Mouse (Mus musculus): Measurements from ENCODE around the gene Zbtb44. TPM values are rescaled to one million over a fixed set of nuclear protein-coding genes. Genes with fewer than 3 reads are reported as not detected.

Zbtb44 gene
- polyA plus RNA-seq, 1 experiment from 2014 or later, result 10.2 TPM

DNA sequence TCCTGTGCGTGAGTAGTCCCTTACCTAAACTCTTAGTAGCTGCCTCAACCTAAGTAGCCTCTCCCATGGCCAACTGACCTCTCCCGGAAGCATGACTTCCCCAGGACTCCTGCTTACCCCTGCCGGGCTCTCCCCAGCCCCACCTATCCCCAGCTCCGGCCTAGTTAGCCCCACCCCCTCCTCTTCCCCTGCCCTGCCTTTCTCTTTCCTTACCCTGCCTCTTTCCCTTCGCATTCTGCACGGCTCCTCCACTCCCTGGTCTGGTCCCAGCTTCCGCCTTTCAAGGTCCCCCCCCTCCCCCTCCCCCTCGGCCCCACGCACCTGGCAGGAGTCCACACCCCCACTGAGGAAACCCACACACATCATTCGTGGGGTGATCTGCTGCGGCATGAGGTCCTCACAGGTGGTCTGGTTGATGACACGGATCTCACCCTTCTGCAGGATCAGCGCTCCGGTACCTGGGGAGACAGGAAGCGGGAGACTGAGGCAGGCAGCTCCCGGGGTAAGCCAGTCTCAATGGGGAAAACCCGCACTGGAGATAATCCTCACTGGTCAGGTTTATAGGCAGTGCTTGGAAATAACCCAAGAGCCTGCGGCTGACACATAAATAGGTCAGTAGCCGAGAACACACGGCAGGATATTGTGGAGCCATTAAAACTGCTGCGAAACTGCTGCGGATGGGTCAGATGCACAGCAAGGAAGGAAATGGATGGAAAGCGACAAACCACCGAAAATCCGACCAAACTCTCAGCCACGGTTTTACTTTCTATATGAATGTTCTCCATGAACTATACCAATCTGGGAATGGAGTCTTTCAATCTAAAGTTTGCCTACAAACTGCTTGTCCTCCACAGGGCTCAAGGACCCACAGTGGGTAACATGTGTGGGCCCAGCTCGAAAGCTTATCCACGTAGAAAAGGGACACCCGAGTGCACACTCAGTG is 59.9 kb downstream of the Zbtb44 start:
- WGBS (ENCODE audit: insufficient replicate concordance), result 56% methylated on average over 29 of the region's 29 CpGs
- H3K9me3 ChIP-seq (replicated peaks), result no peaks in the 10 kb centered on the region

GRCm38 (mm10) chr9:31091162-31091581 is 60.7 kb downstream of the Zbtb44 start:
- Histone ChIP-seq H3K4me1 (0 out of 2 replicates have a peak, but pooled peaks cover 2% of the 10 kb centered on the region), H3K27ac (no peak overlapping the region), H3K4me3 (no peak overlapping the region), H3K9ac (no peak overlapping the region), H3K27me3 (replicated peaks) (peaks cover 9% of the 10 kb centered on the region; the same call in 1 of the 2 replicates), H3K9me3 (replicated peaks) (no peaks in the 10 kb centered on the region), H3K4me2 (no peak overlapping the region), H3K36me3 (no peaks in the 10 kb centered on the region)
- 85% methylated on average over 10 of the region's 10 CpGs for WGBS (ENCODE audit: insufficient replicate concordance)
- ATAC-seq, result no peak

More for the DNA sequence above, 59.9 kb downstream of the Zbtb44 start:
- H3K36me3 ChIP-seq, result no peaks in the 10 kb centered on the region
- ATAC-seq, result no peak
- no peak overlapping the region for H3K4me2 ChIP-seq
- 0 out of 2 replicates have a peak, but pooled peaks cover 3% of the 10 kb centered on the region for H3K4me1 ChIP-seq
- H3K9ac ChIP-seq, result no peak overlapping the region
- no peak overlapping the region for H3K27ac ChIP-seq
- peaks cover 17% of the 10 kb centered on the region for H3K27me3 ChIP-seq (replicated peaks)
- no peak overlapping the region for H3K4me3 ChIP-seq

DNA sequence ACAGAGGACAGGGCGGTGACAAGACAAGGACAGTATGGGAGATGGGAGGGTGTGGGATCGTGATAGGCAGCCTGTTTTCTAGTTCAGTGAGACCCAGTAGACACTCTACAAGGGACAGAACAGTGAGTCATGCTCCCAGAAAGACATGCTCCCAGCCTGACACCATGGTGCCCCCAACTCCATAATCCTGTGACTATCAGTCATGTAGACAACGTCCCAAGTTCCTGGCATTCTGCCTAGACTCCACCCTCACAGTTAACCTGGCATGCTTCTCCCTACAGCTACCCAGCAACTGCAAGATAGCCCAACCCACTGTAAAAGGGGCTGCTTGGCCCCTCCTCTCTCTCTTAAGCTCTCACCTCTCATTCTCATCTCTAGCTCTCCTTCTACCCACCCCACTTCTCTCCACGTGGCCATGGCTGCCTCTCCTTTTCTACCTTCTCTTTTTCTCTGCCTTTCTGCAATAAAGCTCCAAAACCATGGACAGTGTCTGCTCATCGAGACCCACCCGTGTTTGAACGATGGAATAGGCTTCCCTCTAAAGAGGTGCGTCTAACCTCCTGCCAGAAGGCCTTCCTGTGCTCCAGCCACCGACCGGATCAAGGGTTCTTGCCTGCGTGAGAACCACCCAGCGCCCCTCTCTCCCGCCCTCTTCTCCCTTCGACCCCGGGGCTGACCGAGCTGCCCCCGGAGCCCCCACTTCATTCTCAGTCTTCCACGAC is 61.8 kb downstream of the Zbtb44 start:
- no peak overlapping the region for H3K4me3 ChIP-seq
- 75% methylated on average over 18 of the region's 18 CpGs for WGBS (ENCODE audit: insufficient replicate concordance)

DNA sequence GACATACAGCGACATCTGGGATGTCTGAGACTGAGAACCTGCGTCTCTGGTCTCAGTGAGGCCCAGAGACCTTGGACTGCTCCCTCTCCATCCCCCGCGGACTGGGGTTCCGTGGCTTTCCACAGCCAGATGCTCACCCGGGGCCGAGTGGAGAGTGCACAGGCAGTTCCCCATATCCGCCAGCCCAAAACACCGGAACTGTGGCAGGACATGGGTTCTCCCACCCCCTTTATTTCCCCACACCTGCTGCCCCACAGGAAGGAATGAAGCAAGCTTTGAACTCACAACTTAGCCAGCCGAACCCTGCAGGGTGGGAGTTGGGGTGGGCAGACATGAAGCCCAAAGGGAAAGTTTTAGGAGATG is 62.4 kb downstream of the Zbtb44 start:
- no peaks in the 10 kb centered on the region for H3K36me3 ChIP-seq
- ATAC-seq, result no peak
- H3K27me3 ChIP-seq (replicated peaks), result 0 out of 2 replicates have a peak, but pooled peaks cover 5% of the 10 kb centered on the region
- H3K4me2 ChIP-seq, result no peak overlapping the region
- H3K9me3 ChIP-seq (replicated peaks), result no peaks in the 10 kb centered on the region
- no peak overlapping the region for H3K4me3 ChIP-seq
- WGBS (ENCODE audit: insufficient replicate concordance), result 76% methylated on average over 10 of the region's 10 CpGs
- no peaks in the 10 kb centered on the region for H3K4me1 ChIP-seq
- no peak overlapping the region for H3K9ac ChIP-seq
- no peak overlapping the region for H3K27ac ChIP-seq

More for the DNA sequence above, 61.8 kb downstream of the Zbtb44 start:
- H3K4me1 ChIP-seq, result no peaks in the 10 kb centered on the region
- H3K27me3 ChIP-seq (replicated peaks), result 0 out of 2 replicates have a peak, but pooled peaks cover 9% of the 10 kb centered on the region
- ATAC-seq, result no peak
- H3K9me3 ChIP-seq (replicated peaks), result no peaks in the 10 kb centered on the region
- H3K9ac ChIP-seq, result no peak overlapping the region
- no peak overlapping the region for H3K27ac ChIP-seq
- no peaks in the 10 kb centered on the region for H3K36me3 ChIP-seq
- H3K4me2 ChIP-seq, result no peak overlapping the region

DNA sequence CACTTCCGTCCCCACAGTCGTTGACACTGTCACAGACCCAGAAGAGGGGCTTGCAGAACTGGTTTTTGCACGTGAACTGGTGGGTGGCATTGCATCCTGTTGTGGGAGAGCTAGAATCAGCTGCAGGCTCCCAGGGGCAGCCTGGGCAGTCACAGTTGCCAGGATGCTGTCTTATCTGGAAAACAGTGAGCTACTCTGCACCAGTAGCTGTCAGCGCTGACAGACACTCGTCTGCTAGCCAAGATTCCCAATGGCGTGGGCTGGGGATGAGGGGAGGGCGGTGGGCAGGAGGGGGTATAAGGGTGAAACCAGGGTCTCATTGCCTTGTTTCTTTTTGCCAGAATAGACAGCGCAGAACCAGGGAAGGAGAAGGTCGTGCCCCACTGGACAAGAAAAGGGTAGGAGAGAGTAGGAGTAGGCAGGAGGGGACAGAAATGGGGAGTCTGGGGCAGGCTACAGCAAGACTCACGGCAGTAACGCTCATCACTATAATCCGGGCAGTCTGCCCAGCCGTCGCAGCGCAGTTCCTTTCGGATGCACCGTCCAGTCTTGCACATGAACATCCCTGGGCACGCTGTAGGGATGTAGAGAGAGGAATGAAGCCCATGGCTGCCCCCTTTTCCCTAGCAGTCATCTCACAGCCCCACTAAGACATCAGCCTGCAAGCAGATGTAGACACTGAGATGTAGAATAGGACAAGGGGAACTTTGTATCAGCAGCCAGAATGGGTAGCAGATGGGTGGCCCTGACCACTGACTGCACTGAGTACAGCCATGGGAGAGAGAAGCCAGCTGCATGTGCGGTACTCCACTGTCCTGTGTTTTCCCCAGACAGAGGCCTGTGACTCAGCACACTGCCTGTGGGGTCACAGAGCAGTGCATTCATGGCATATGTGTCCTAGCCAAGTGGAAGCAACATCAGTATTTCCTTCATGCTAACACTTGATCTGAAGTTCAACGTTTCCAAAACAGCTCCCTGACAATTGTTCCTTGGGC is 66.9 kb downstream of the Zbtb44 start:
- H3K27ac ChIP-seq, result no peak overlapping the region
- H3K4me3 ChIP-seq, result no peak overlapping the region
- ATAC-seq, result no peak
- no peaks in the 10 kb centered on the region for H3K4me1 ChIP-seq
- H3K9ac ChIP-seq, result no peak overlapping the region
- H3K4me2 ChIP-seq, result no peak overlapping the region
- no peaks in the 10 kb centered on the region for H3K27me3 ChIP-seq (replicated peaks)
- WGBS (ENCODE audit: insufficient replicate concordance), result 73% methylated on average over 20 of the region's 20 CpGs
- H3K9me3 ChIP-seq (replicated peaks), result no peaks in the 10 kb centered on the region
- no peaks in the 10 kb centered on the region for H3K36me3 ChIP-seq

DNA sequence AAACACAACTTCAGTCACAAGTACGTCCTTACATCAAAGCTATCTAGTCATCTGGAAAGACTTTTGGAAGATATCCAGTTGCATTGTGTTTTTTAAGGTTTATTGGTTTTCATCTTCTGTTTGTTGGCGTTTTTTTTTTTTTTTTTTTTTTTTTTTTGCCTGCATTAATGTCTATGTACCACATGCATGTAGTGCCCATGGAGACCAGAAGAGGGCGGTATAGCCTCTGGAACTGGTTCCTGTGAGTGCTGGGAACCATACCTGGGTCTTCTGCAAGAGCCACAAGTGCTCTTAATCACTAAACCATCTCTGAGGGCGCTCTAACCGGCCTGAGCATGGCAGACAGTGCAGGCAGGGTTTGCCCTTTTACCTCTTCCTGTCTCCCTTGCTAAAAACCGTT is 67.7 kb downstream of the Zbtb44 start:
- WGBS (ENCODE audit: insufficient replicate concordance), result 60% methylated on average over 6 of the region's 6 CpGs
- H3K4me2 ChIP-seq, result no peak overlapping the region
- H3K4me3 ChIP-seq, result no peak overlapping the region
- H3K9ac ChIP-seq, result no peak overlapping the region
- no peak for ATAC-seq
- H3K36me3 ChIP-seq, result no peaks in the 10 kb centered on the region
- no peaks in the 10 kb centered on the region for H3K9me3 ChIP-seq (replicated peaks)
- no peaks in the 10 kb centered on the region for H3K4me1 ChIP-seq
- H3K27ac ChIP-seq, result no peak overlapping the region
- H3K27me3 ChIP-seq (replicated peaks), result no peaks in the 10 kb centered on the region

DNA sequence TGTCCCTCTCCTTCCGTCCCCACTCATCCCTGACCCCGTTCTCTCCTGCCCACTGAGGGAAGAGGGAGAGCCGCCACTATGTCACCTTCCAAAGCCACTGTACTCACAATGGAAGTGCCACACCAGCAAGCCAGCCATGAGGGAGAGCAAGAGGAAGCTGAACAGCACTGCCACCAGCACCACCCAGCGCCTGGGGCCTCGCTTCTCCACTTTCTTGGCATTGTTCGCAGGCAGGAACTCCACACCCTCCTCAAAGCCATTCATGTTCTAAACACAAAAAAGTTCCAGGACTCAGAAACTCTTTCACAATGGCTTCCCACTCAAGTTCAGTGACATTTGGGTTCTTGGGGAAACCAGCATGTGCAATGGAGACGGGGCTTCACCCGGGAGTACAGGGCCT is 78.0 kb downstream of the Zbtb44 start:
- Histone ChIP-seq H3K4me1 (no peaks in the 10 kb centered on the region), H3K9ac (no peak overlapping the region), H3K27ac (no peak overlapping the region), H3K4me3 (no peak overlapping the region), H3K27me3 (replicated peaks) (0 out of 2 replicates have a peak, but pooled peaks cover 3% of the 10 kb centered on the region), H3K4me2 (no peak overlapping the region), H3K9me3 (replicated peaks) (no peaks in the 10 kb centered on the region), H3K36me3 (no peaks in the 10 kb centered on the region)
- no peak for ATAC-seq
- WGBS (ENCODE audit: insufficient replicate concordance), result 80% methylated on average over 8 of the region's 8 CpGs

DNA sequence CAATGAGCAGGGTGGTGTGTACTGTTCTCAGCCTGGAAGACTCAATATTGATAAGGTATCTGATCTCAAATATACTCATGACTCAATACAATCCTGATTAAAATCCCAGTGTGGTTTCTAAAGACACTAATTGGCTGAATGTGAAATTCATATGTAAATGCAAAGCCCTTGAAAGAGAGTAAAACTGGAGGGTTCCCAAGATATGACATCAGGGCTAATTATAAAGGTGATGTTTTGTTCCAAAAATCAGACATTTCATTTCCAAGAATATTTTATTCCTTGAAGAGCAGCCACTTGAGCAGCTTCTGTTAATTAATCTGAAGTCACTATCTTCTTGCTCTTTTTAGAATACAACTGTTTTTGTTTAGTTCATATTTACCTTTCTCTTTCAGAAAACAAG is 85.1 kb downstream of the Zbtb44 start:
- ATAC-seq, result no peak
- H3K4me1 ChIP-seq, result no peaks in the 10 kb centered on the region
- H3K9me3 ChIP-seq (replicated peaks), result no peaks in the 10 kb centered on the region
- H3K27me3 ChIP-seq (replicated peaks), result no peaks in the 10 kb centered on the region
- no peak overlapping the region for H3K27ac ChIP-seq
- H3K36me3 ChIP-seq, result no peaks in the 10 kb centered on the region
- no peak overlapping the region for H3K4me2 ChIP-seq
- no peak overlapping the region for H3K4me3 ChIP-seq
- H3K9ac ChIP-seq, result no peak overlapping the region

DNA sequence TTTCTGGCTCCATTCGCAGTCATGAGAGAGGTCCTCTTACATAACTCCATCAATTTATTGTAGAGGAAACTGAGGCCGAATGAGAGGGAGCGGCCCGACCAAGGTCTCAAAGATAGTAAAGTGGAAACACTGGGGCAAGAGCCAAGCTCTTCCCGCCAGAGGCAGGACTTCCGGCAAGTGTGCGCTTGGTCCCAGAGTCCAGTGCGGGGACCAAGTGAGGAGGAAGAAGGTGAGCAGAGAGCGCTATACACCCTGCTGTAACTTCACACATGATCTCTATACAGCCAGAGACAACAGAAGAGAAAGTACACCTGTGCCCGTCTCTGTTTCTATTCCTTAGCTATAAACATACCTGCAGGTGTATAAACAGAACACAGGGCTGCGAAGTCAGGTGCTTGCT is 86.6 kb downstream of the Zbtb44 start:
- Histone ChIP-seq H3K36me3 (no peaks in the 10 kb centered on the region), H3K4me3 (no peak overlapping the region), H3K9ac (no peak overlapping the region), H3K4me1 (no peaks in the 10 kb centered on the region), H3K27me3 (replicated peaks) (no peaks in the 10 kb centered on the region), H3K4me2 (no peak overlapping the region), H3K9me3 (replicated peaks) (no peaks in the 10 kb centered on the region), H3K27ac (no peak overlapping the region)
- 78% methylated on average over 11 of the region's 11 CpGs for WGBS (ENCODE audit: insufficient replicate concordance)
- ATAC-seq, result no peak

GRCm38 (mm10) chr9:31117488-31117887 is 87.0 kb downstream of the Zbtb44 start:
- H3K4me3 ChIP-seq, result no peak overlapping the region
- H3K9ac ChIP-seq, result no peak overlapping the region
- no peaks in the 10 kb centered on the region for H3K4me1 ChIP-seq
- no peaks in the 10 kb centered on the region for H3K9me3 ChIP-seq (replicated peaks)
- no peaks in the 10 kb centered on the region for H3K36me3 ChIP-seq
- WGBS (ENCODE audit: insufficient replicate concordance), result 72% methylated on average over 6 of the region's 6 CpGs
- H3K27me3 ChIP-seq (replicated peaks), result no peaks in the 10 kb centered on the region
- no peak overlapping the region for H3K27ac ChIP-seq
- no peak overlapping the region for H3K4me2 ChIP-seq
- no peak for ATAC-seq

- Histone ChIP-seq H3K36me3 (no peaks in the 10 kb centered on the region), H3K27me3 (replicated peaks) (no peaks in the 10 kb centered on the region), H3K4me2 (no peak overlapping the region), H3K4me3 (no peak overlapping the region), H3K9ac (no peak overlapping the region), H3K27ac (no peak overlapping the region), H3K9me3 (replicated peaks) (no peaks in the 10 kb centered on the region), H3K4me1 (no peaks in the 10 kb centered on the region)
- no peak for ATAC-seq
- whole genome bisulfite sequencing (ENCODE audit: insufficient replicate concordance), result 29% methylated on average over 11 of the region's 11 CpGs
These were observed 88.3 kb downstream of the Zbtb44 start for GRCm38 (mm10) chr9:31118520-31119298.
